Mouse (Mus musculus) MEL (cell line): ENCODE data around the gene Serpinb3a. TPM values are rescaled to one million over a fixed set of nuclear protein-coding genes. Genes with fewer than 3 reads are reported as not detected.

Source experiments
- DNase-seq: peaks from one replicate; pipeline ENCODE4 v3.0.0; 2011; ENCODE audit warnings: low read depth, low spot score
- H3K27ac ChIP-seq: 2 replicates; pipeline ENCODE4 v1.5.1; 2012; ENCODE audit warnings: low read depth, mild to moderate bottlenecking, control low read depth, low read length, moderate library complexity; ENCODE audit not compliant: control insufficient read depth
- H3K27me3 ChIP-seq, 2 experiments: fragments of 150-350 bp in 1 of 2; sonication (generic) in 1 of 2; 2 replicates each; pipeline ENCODE4 v1.6.1; 2012; ENCODE audit warnings: low read length in 2 of 2, mild to moderate bottlenecking in 2 of 2, improper control_type of control experiment in 1 of 2, moderate library complexity in 1 of 2; ENCODE audit not compliant: insufficient read depth in 2 of 2, control insufficient read depth in 1 of 2
- H3K36me3 ChIP-seq, 2 experiments: 2 replicates each; pipeline ENCODE4 v1.6.1; 2012 to 2014; ENCODE audit warnings: low read length in 2 of 2, improper control_type of control experiment in 1 of 2, inconsistent platforms in 1 of 2, mild to moderate bottlenecking in 1 of 2; ENCODE audit not compliant: insufficient read depth in 2 of 2, control insufficient read depth in 1 of 2
- H3K4me1 ChIP-seq, 2 experiments: fragments of 150-350 bp in 1 of 2; sonication (generic) in 1 of 2; 2 replicates each; pipeline ENCODE4 v1.6.1; 2012; ENCODE audit warnings: low read length in 2 of 2, improper control_type of control experiment in 1 of 2, mild to moderate bottlenecking in 1 of 2; ENCODE audit not compliant: insufficient read depth in 2 of 2, control insufficient read depth in 1 of 2
- H3K4me3 ChIP-seq, 2 experiments: fragments of 150-350 bp in 1 of 2; sonication (generic) in 1 of 2; 2 replicates each; pipeline ENCODE4 v1.5.1; 2012; ENCODE audit warnings: low read depth in 2 of 2, low read length in 2 of 2, mild to moderate bottlenecking in 2 of 2, moderate library complexity in 2 of 2, control low read depth in 1 of 2, improper control_type of control experiment in 1 of 2; ENCODE audit not compliant: control insufficient read depth in 1 of 2, insufficient read depth in 1 of 2
- H3K79me2 ChIP-seq: 2 replicates; pipeline ENCODE4 v1.6.1; 2012; ENCODE audit warnings: mild to moderate bottlenecking, low read length, moderate library complexity; ENCODE audit not compliant: control insufficient read depth, poor library complexity, insufficient read depth
- H3K9ac ChIP-seq: 2 replicates; pipeline ENCODE4 v1.6.1; 2012; ENCODE audit warnings: low read depth, mild to moderate bottlenecking, control low read depth, low read length, moderate library complexity; ENCODE audit not compliant: control insufficient read depth, poor library complexity, severe bottlenecking
- H3K9me3 ChIP-seq: fragments of 150-350 bp; sonication (generic); replicated peaks from 2 replicates; pipeline ENCODE4 v1.6.1; 2012; ENCODE audit warnings: mild to moderate bottlenecking, low read length, improper control_type of control experiment, moderate library complexity; ENCODE audit not compliant: insufficient read depth
- EP300 ChIP-seq, 2 experiments: IDR thresholded peaks; 2 replicates each; pipeline ENCODE4 v1.6.1; 2011; ENCODE audit warnings: improper control_type of control experiment in 2 of 2, low read length in 2 of 2, low read depth in 1 of 2, mild to moderate bottlenecking in 1 of 2
- MAZ ChIP-seq: IDR thresholded peaks from 2 replicates; pipeline ENCODE4 v1.6.1; 2012; ENCODE audit warnings: low read depth, mild to moderate bottlenecking, inconsistent platforms, low read length, improper control_type of control experiment
- NELFE ChIP-seq: IDR thresholded peaks from 2 replicates; pipeline ENCODE4 v1.6.1; 2011; ENCODE audit warnings: low read depth, low read length, improper control_type of control experiment
- NRF1 ChIP-seq: IDR thresholded peaks from 2 replicates; pipeline ENCODE4 v1.6.1; 2014; ENCODE audit warnings: low read depth, mild to moderate bottlenecking, inconsistent platforms, low read length, improper control_type of control experiment, moderate library complexity; ENCODE audit not compliant: poor library complexity, insufficient read depth, severe bottlenecking
- POLR2A ChIP-seq, 2 experiments: IDR thresholded peaks; 2 replicates each; pipeline ENCODE4 v1.6.1; 2011 to 2012; ENCODE audit warnings: low read length in 2 of 2, mild to moderate bottlenecking in 2 of 2, control low read depth in 1 of 2, improper control_type of control experiment in 1 of 2, low read depth in 1 of 2, moderate library complexity in 1 of 2; ENCODE audit not compliant: control insufficient read depth in 1 of 2, insufficient read depth in 1 of 2, poor library complexity in 1 of 2
- USF2 ChIP-seq, 2 experiments: IDR thresholded peaks; 2 replicates each; pipeline ENCODE4 v1.6.1; 2011 to 2012; ENCODE audit warnings: improper control_type of control experiment in 2 of 2, low read length in 2 of 2, borderline replicate concordance in 1 of 2, inconsistent platforms in 1 of 2, low read depth in 1 of 2, mild to moderate bottlenecking in 1 of 2; ENCODE audit not compliant: insufficient read depth in 1 of 2
- ZKSCAN1 ChIP-seq: IDR thresholded peaks from 2 replicates; pipeline ENCODE4 v1.6.1; 2012; ENCODE audit warnings: low read depth, mild to moderate bottlenecking, inconsistent platforms, low read length, improper control_type of control experiment, moderate library complexity
- polyA plus RNA-seq, 2 experiments: library from polyadenylated mRNA; stranded (reverse) in 1 of 2; unstranded in 1 of 2; fragments of >175 nt in 1 of 2; fragments of >200 nt in 1 of 2; gene quantifications; 2 replicates each; pipeline versions ENCODE4 v1.2.1 to v1.2.4; 2012; ENCODE audit warnings: low replicate concordance in 2 of 2, low read depth in 1 of 2; ENCODE audit not compliant: insufficient read length in 2 of 2, insufficient read depth in 1 of 2, missing spikeins in 1 of 2
- total RNA-seq: library from RNA; depleted of rRNA; stranded (reverse); fragments of 300-350 nt; gene quantifications from 2 replicates; pipeline ENCODE4 v1.2.3, GENCODE M21; 2012; rRNA removed

Serpinb3a gene
- total and polyA plus RNA-seq, 3 experiments = not detected

GRCm38 (mm10) chr1:107000424-107000823, 51.7 kb downstream of the Serpinb3a start:
- H3K79me2 ChIP-seq = no peaks in the 10 kb centered on the region
- H3K36me3 ChIP-seq = no peaks in the 10 kb centered on the region
- peaks cover 0 to 5% of the 10 kb centered on the region in 2 experiments for H3K27me3 ChIP-seq
- no peak overlapping the region for H3K27ac ChIP-seq
- no peak for DNase-seq
- H3K4me1 ChIP-seq = no peaks in the 10 kb centered on the region
- no peak overlapping the region for H3K9ac ChIP-seq
- H3K9me3 ChIP-seq = no peaks in the 10 kb centered on the region
- TF ChIP-seq NRF1 (no peak), NELFE (no peak), EP300 (IDR thresholded peaks at IDR 0.05; ENCODE audit: low read depth in 1 of 2, low read length in 2 of 2) (no peak), ZKSCAN1 (no peak), MAZ (no peak), POLR2A (IDR thresholded peaks at IDR 0.05; ENCODE audit: control insufficient read depth in 1 of 2, insufficient read depth in 1 of 2, low read depth in 1 of 2, low read length in 2 of 2, poor library complexity in 1 of 2) (no peak), USF2 (IDR thresholded peaks at IDR 0.05; ENCODE audit: borderline replicate concordance in 1 of 2, insufficient read depth in 1 of 2, low read depth in 1 of 2, low read length in 2 of 2) (no peak)
- no peak overlapping the region for H3K4me3 ChIP-seq

Other genes with a start within 250 kb of the Serpinb3a start
- gene Serpinb5, start 191.1 kb downstream of the Serpinb3a start, total RNA-seq = not detected in 2 replicates
- not detected for gene Serpinb5, start 191.1 kb downstream of the Serpinb3a start, polyA plus RNA-seq
- gene Serpinb12, start 117.9 kb downstream of the Serpinb3a start, total RNA-seq = not detected in 2 replicates
- not detected for gene Serpinb12, start 117.9 kb downstream of the Serpinb3a start, polyA plus RNA-seq
- gene Serpinb13, start 71.3 kb downstream of the Serpinb3a start, total RNA-seq = not detected in 2 replicates
- gene Serpinb13, start 71.3 kb downstream of the Serpinb3a start, polyA plus RNA-seq = not detected
- gene Serpinb3d, start 31.2 kb upstream of the Serpinb3a start, total RNA-seq = not detected in 2 replicates
- not detected for gene Serpinb3d, start 31.2 kb upstream of the Serpinb3a start, polyA plus RNA-seq
- not detected in 2 replicates for gene Serpinb3b, start 226.1 kb upstream of the Serpinb3a start, total RNA-seq
- gene Serpinb3b, start 226.1 kb upstream of the Serpinb3a start, polyA plus RNA-seq = not detected
- not detected in 2 replicates for gene Serpinb3c, start 226.1 kb upstream of the Serpinb3a start, total RNA-seq
- gene Serpinb3c, start 226.1 kb upstream of the Serpinb3a start, polyA plus RNA-seq = not detected